Mouse (Mus musculus) ES-Bruce4 (cell line): Measurements from ENCODE around the gene Wsb1. TPM values are rescaled to one million over a fixed set of nuclear protein-coding genes. Genes with fewer than 3 reads are reported as not detected.

Experiments
- H3K27ac ChIP-seq: 2 replicates; pipeline ENCODE4 v1.5.1; 2012; ENCODE audit warnings: low read length, inconsistent platforms; ENCODE audit not compliant: insufficient read depth
- H3K27me3 ChIP-seq: 2 replicates; pipeline ENCODE4 v1.6.1; 2012; ENCODE audit warnings: mild to moderate bottlenecking, low read length, inconsistent platforms; ENCODE audit not compliant: control insufficient read depth, poor library complexity, insufficient read depth, severe bottlenecking
- H3K36me3 ChIP-seq: 2 replicates; pipeline ENCODE4 v1.6.1; 2012; ENCODE audit warnings: inconsistent platforms, mild to moderate bottlenecking, low read length, moderate library complexity; ENCODE audit not compliant: control insufficient read depth, poor library complexity, insufficient read depth, severe bottlenecking
- H3K4me1 ChIP-seq: one replicate; pipeline ENCODE4 v1.8.1; 2011; ENCODE audit warnings: low read length; ENCODE audit not compliant: control insufficient read depth, insufficient read depth
- H3K4me3 ChIP-seq: 2 replicates; pipeline ENCODE4 v1.5.1; 2011; ENCODE audit warnings: low read depth, mild to moderate bottlenecking, low read length
- H3K9ac ChIP-seq: 2 replicates; pipeline ENCODE4 v1.6.1; 2012; ENCODE audit warnings: low read depth, mild to moderate bottlenecking, inconsistent platforms; ENCODE audit not compliant: poor library complexity, severe bottlenecking
- H3K9me3 ChIP-seq: replicated peaks from 2 replicates; pipeline ENCODE4 v1.6.1; 2012; ENCODE audit warnings: mild to moderate bottlenecking, low read length, inconsistent platforms; ENCODE audit not compliant: control insufficient read depth, poor library complexity, insufficient read depth, severe bottlenecking
- CTCF ChIP-seq: IDR thresholded peaks from one replicate; pipeline ENCODE4 v1.8.1; 2011; ENCODE audit warnings: low read depth, low read length
- EP300 ChIP-seq: IDR thresholded peaks from 2 replicates; pipeline ENCODE4 v1.6.1; 2011; ENCODE audit warnings: low read depth, low read length; ENCODE audit not compliant: insufficient read depth
- POLR2A ChIP-seq: IDR thresholded peaks from one replicate; pipeline ENCODE4 v1.8.1; 2011; ENCODE audit warnings: low read length; ENCODE audit not compliant: insufficient read depth
- polyA plus RNA-seq: library from polyadenylated mRNA; stranded (reverse); fragments of >200 nt; gene quantifications from 2 replicates; pipeline ENCODE4 v1.2.4, GENCODE M21; 2011; ENCODE audit warnings: low read depth; ENCODE audit not compliant: missing spikeins, insufficient read depth, insufficient read length

Gene Wsb1
- polyA plus RNA-seq, 1 experiment, result 195 TPM

GRCm38 (mm10) chr11:79224562-79225280 lies 29.8 kb downstream of the Wsb1 start:
- H3K27ac ChIP-seq, result peak overlapping the region; percentile 46
- H3K9ac ChIP-seq, result peak overlapping the region; percentile 52
- no peaks in the 10 kb centered on the region for H3K4me1 ChIP-seq
- peak overlapping the region; percentile 51 for H3K4me3 ChIP-seq
- TF ChIP-seq CTCF (peak; percentile 94), POLR2A (no peak)
- no peaks in the 10 kb centered on the region for H3K9me3 ChIP-seq
- no peaks in the 10 kb centered on the region for H3K27me3 ChIP-seq
- no peaks in the 10 kb centered on the region for H3K36me3 ChIP-seq

GRCm38 (mm10) chr11:79223420-79223819 lies 31.1 kb downstream of the Wsb1 start:
- no peaks in the 10 kb centered on the region for H3K4me1 ChIP-seq
- no peaks in the 10 kb centered on the region for H3K9me3 ChIP-seq
- no peaks in the 10 kb centered on the region for H3K36me3 ChIP-seq
- TF ChIP-seq CTCF (no peak), EP300 (no peak), POLR2A (no peak)
- H3K9ac ChIP-seq, result no peak overlapping the region
- H3K27me3 ChIP-seq, result no peaks in the 10 kb centered on the region
- H3K4me3 ChIP-seq, result no peak overlapping the region
- no peak overlapping the region for H3K27ac ChIP-seq

GRCm38 (mm10) chr11:79222661-79223060 lies 31.8 kb downstream of the Wsb1 start:
- TF ChIP-seq CTCF, result no peak
- TF ChIP-seq EP300, result no peak
- no peak for TF ChIP-seq POLR2A
- H3K27me3 ChIP-seq, result no peaks in the 10 kb centered on the region
- H3K9ac ChIP-seq, result no peak overlapping the region
- H3K9me3 ChIP-seq, result 0 out of 2 replicates have a peak, but pooled peaks cover 2% of the 10 kb centered on the region
- H3K36me3 ChIP-seq, result no peaks in the 10 kb centered on the region
- no peak overlapping the region for H3K27ac ChIP-seq
- no peaks in the 10 kb centered on the region for H3K4me1 ChIP-seq
- H3K4me3 ChIP-seq, result no peak overlapping the region

- Histone ChIP-seq H3K9me3 (0 out of 2 replicates have a peak, but pooled peaks cover 2% of the 10 kb centered on the region), H3K27ac (no peak overlapping the region), H3K9ac (no peak overlapping the region), H3K4me3 (no peak overlapping the region), H3K4me1 (no peaks in the 10 kb centered on the region), H3K36me3 (no peaks in the 10 kb centered on the region), H3K27me3 (no peaks in the 10 kb centered on the region)
- TF ChIP-seq EP300 (no peak), POLR2A (no peak), CTCF (no peak)
Measured at GRCm38 (mm10) chr11:79221641-79222040, 32.8 kb downstream of the Wsb1 start.

- H3K36me3 ChIP-seq, result no peaks in the 10 kb centered on the region
- H3K27me3 ChIP-seq, result no peaks in the 10 kb centered on the region
- no peak overlapping the region for H3K4me3 ChIP-seq
- H3K27ac ChIP-seq, result no peak overlapping the region
- H3K9ac ChIP-seq, result no peak overlapping the region
- TF ChIP-seq EP300 (no peak), CTCF (no peak), POLR2A (no peak)
- 0 out of 2 replicates have a peak, but pooled peaks cover 2% of the 10 kb centered on the region for H3K9me3 ChIP-seq
- H3K4me1 ChIP-seq, result no peaks in the 10 kb centered on the region
Measured at GRCm38 (mm10) chr11:79218936-79219626, 35.4 kb downstream of the Wsb1 start.

- Histone ChIP-seq H3K4me3 (no peak overlapping the region), H3K9ac (no peak overlapping the region), H3K36me3 (no peaks in the 10 kb centered on the region), H3K27me3 (no peaks in the 10 kb centered on the region), H3K9me3 (0 out of 2 replicates have a peak, but pooled peaks cover 2% of the 10 kb centered on the region), H3K27ac (no peak overlapping the region), H3K4me1 (no peaks in the 10 kb centered on the region)
- TF ChIP-seq POLR2A, result no peak
- TF ChIP-seq CTCF, result no peak
- TF ChIP-seq EP300, result no peak
Measured at GRCm38 (mm10) chr11:79218061-79218460, 36.4 kb downstream of the Wsb1 start.
